ENCODE assay signal across 32 mouse cellular contexts in the genomic region with DNA sequence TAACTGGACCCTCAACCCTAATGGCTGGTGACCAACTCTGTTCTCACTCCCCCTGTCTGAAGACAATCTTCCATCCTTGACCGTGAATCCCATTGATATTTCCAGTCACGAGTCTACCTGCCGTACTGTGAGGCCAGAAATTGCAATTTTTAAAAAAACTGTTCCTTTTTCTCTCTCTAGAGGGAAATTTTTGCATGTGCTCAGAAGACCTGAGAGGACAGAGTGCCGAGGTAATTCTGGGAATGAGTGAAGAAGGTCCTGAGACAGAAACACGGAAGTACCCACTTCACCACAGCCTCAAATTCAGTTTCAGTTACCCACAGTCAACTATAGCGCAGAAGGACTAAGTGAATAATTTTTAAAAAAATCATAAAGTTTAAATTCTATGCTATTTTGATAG. TPM values are rescaled to one million over a fixed set of nuclear protein-coding genes. Genes with fewer than 3 reads are reported as not detected.
"Had no signal": no experiment of that assay in that cellular context is flagged by ENCODE, and none has a peak within 500 bp of the region (broad histone marks: within the 10 kb centered on the region; RNA-seq: fewer than 3 reads in every experiment).

No protein-coding gene starts in this region.

- H3K27ac ChIP-seq: hindbrain, embryonic 13.5 days; hindbrain, embryonic 15.5 days; hindbrain, postnatal 0 days; intestine, embryonic 15.5 days; layer of hippocampus, adult 2 months; limb, embryonic 13.5 days; limb, embryonic 15.5 days; liver, embryonic 12.5 days; liver, embryonic 14.5 days had no signal

- H3K9ac ChIP-seq: heart, embryonic 12.5 days; hindbrain, embryonic 13.5 days; hindbrain, embryonic 15.5 days; intestine, embryonic 15.5 days; limb, embryonic 13.5 days; limb, embryonic 15.5 days; liver, embryonic 12.5 days; liver, embryonic 14.5 days had no signal

- H3K4me3 ChIP-seq: heart, embryonic 12.5 days; hindbrain, embryonic 13.5 days; hindbrain, embryonic 15.5 days; intestine, embryonic 15.5 days; layer of hippocampus, adult 2 months; limb, embryonic 13.5 days; limb, embryonic 15.5 days; liver, embryonic 12.5 days had no signal

- H3K4me1 ChIP-seq: heart, embryonic 12.5 days; hindbrain, embryonic 13.5 days; intestine, embryonic 15.5 days; limb, embryonic 13.5 days; limb, embryonic 15.5 days; liver, embryonic 12.5 days had no signal

- H3K36me3 ChIP-seq: heart, embryonic 12.5 days; hindbrain, embryonic 13.5 days; hindbrain, embryonic 15.5 days; intestine, embryonic 15.5 days; limb, embryonic 13.5 days; limb, embryonic 15.5 days; liver, embryonic 12.5 days had no signal

- H3K4me2 ChIP-seq: heart, embryonic 12.5 days; hindbrain, embryonic 13.5 days; hindbrain, embryonic 15.5 days; intestine, embryonic 15.5 days; limb, embryonic 13.5 days; limb, embryonic 15.5 days; liver, embryonic 12.5 days had no signal

- ATAC-seq: hindbrain, postnatal 0 days; inflammation-experienced regulatory T-cells, adult 6 months; intestine, embryonic 15.5 days; intestine, postnatal 0 days; liver, embryonic 12.5 days had no signal

- H3K9me3 ChIP-seq: heart, embryonic 12.5 days; hindbrain, embryonic 13.5 days; hindbrain, embryonic 15.5 days; intestine, embryonic 15.5 days; limb, embryonic 13.5 days; limb, embryonic 15.5 days; liver, embryonic 12.5 days had no signal

- DNase-seq: gastrocnemius, postnatal 14 days; gastrocnemius, postnatal 36 days; heart, adult 18-20 months; heart, postnatal 14 days; heart, postnatal 36 days; kidney, adult 18-20 months; kidney, adult 8-10 months; kidney, postnatal 10 days; kidney, postnatal 25 days; kidney, postnatal 4 days; layer of hippocampus, adult 9-11 months; layer of hippocampus, postnatal 36 days; left cerebral cortex, postnatal 4 days had no signal

- H3K27me3 ChIP-seq: hindbrain, embryonic 15.5 days; intestine, embryonic 15.5 days; limb, embryonic 13.5 days; limb, embryonic 15.5 days had no signal

RNA-seq across cellular contexts. Expression of a gene that starts 1.7 kb away (rescaled TPM):
- polyA plus RNA-seq: heart, embryonic 12.5 days; heart, embryonic 14.5 days; heart, embryonic 16.5 days; hindbrain, embryonic 11.5 days; hindbrain, embryonic 13.5 days; hindbrain, embryonic 15.5 days; hindbrain, postnatal 0 days; intestine, embryonic 15.5 days; intestine, postnatal 0 days; kidney, embryonic 14.5 days; kidney, embryonic 16.5 days; limb, embryonic 11.5 days; limb, embryonic 13.5 days; liver, adult 2 months; liver, embryonic 12.5 days; liver, embryonic 14.5 days had no signal
